Mouse (Mus musculus) neural tube, embryonic 10.5 days (tissue): ENCODE data around the gene Akr1b10.
"Not testable (repeated sequence)": the region's sequence is repeated elsewhere in the genome, so short reads cannot be mapped to it uniquely, and the experiment has no call there.

Experiments
- DNase-seq: peaks from one replicate; pipeline ENCODE4 v3.0.0-alpha.2; 2017; ENCODE audit warnings: low spot score; ENCODE audit errors: extremely low spot score

The Akr1b10 gene

GRCm38 (mm10) chr6:34384110-34384661 is at the start of gene Akr1b10:
TSS of gene Akr1b10 (plus strand) at chr6:34384218.
- DNase-seq: peak; percentile 62

DNA sequence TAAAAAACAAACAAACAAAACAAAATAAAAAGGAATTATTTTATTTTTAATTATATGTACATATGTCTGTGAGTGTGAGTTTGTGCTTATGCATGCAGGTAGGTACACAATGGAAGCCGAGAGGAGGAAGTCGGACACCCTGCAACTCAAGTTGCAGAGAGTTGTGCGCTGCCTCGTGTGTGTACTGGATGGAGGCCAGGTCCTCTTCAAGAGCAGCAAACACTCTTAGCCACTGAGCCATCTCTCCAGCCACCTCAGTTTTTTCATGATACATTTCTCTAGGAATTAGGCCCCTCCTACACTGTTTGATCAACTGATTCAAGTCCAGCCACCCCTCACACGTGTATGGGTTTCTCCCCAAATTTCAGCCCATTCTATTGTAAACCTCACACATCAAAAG is 49.3 kb upstream of the Akr1b10 start:
- no peak for DNase-seq

GRCm38 (mm10) chr6:34337799-34338198 is 46.2 kb upstream of the Akr1b10 start:
- DNase-seq: no peak

DNA sequence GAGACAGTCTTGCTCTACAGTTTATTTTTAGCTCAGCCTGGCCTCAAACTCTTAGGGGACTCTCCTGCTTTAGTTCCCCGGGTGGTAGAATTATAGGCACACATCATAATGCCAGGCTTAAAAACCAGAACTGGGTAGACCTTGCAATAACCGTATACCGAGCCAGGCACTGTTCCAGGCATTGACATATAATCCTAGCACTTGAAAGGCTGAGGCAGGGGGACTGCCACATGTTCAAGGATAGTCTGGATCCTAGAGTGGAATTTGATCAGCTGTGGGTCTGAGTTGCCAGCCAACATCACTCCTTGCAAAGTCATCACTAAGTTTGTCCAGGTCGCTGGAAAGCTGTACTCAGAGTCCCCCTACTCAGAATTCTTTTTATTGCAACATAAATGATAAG is 42.0 kb upstream of the Akr1b10 start:
- no peak for DNase-seq

GRCm38 (mm10) chr6:34342476-34342875 is 41.5 kb upstream of the Akr1b10 start:
- no peak for DNase-seq

- DNase-seq: no peak
Measured at GRCm38 (mm10) chr6:34343426-34343825, 40.6 kb upstream of the Akr1b10 start.

GRCm38 (mm10) chr6:34344135-34344850 is 39.7 kb upstream of the Akr1b10 start:
- no peak for DNase-seq

- DNase-seq: no peak
Measured at GRCm38 (mm10) chr6:34344935-34345334, 39.1 kb upstream of the Akr1b10 start.

DNA sequence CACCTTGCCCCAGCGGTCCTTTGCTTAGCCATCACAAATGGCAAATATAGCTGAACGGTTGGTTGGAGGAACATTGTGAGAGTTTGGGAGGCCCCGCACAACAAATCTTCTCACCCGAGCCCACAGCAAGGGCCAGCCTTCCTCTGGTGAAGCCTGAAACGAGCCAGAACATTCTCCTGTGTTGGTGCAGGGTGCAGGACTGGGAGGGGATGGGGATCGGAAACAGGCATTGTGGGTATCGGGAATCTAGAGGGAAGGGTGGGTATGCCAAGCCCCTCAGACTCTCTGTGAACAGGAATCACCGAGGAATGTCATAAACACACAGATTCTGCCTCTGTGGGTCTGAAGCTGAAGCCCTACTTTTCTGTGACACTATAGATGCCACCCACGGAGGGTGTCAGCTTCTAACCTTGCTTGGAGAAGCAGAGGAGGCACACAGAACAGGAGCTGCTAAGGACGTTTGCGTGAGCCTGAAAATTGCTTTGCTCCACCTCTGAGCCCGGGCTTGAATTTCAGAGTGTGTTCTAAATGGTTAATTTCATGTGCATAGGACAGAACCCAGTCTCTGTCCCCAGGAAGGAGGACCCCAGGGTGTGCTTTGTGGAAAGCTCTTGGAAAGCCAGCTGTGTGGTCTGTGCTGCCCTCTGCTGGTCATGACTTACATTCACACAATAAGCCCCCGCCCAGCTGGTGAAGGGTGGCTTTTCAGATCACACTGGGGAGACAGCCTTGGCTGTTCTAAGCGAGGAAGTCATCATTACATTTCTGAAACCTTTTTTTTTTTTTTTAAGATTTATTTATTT is 37.7 kb upstream of the Akr1b10 start:
- DNase-seq: peak; percentile 78

GRCm38 (mm10) chr6:34350037-34350699 is 33.9 kb upstream of the Akr1b10 start:
- no peak for DNase-seq

- DNase-seq: not testable (repeated sequence)
Measured at GRCm38 (mm10) chr6:34351481-34351880, 32.5 kb upstream of the Akr1b10 start.

DNA sequence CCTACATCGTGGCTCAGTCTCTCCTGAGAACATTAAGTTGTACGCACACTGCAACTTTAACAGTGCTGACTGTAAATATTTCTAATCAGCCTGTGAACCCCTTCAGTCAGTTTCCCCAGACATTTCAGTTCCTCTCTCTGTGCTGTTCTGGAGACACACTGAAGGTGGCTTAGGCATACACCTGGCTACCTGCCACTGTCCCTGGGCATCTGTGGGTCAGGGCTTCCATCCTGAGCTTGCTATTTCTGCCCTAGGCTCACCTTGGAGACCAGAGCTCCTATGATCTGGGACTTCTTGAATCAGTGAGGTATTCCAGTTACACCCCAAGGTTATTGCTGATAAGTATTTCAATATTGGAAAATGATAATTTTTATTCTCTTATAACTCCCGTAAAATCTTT is 31.6 kb upstream of the Akr1b10 start:
- DNase-seq: no peak

GRCm38 (mm10) chr6:34353658-34354353 is 30.2 kb upstream of the Akr1b10 start, which contains the start of gene Akr1b8:
TSS of gene Akr1b8 (plus strand) at chr6:34354119.
- peak; percentile 35 for DNase-seq

GRCm38 (mm10) chr6:34354354-34355348 is 29.4 kb upstream of the Akr1b10 start:
- DNase-seq: no peak

DNA sequence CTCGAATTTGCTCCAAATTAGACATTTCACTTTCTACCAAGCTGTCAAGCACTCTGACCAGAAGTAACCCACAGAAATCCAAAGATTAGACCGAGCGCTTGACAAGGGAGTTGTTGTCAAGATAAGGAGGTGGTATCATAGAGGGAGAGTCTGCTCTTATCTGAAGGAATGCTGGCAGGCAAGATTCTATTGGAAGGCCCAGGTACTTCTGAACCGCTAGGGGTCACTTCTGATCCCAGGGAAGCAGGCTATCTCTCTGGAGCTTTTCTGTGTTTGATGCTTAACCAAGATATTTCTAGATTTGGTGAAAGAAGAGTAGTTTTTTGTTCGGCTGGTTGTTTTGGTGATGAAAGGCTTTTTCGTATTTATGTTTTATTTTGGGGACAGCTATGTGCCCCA is 28.7 kb upstream of the Akr1b10 start:
- DNase-seq: no peak

DNA sequence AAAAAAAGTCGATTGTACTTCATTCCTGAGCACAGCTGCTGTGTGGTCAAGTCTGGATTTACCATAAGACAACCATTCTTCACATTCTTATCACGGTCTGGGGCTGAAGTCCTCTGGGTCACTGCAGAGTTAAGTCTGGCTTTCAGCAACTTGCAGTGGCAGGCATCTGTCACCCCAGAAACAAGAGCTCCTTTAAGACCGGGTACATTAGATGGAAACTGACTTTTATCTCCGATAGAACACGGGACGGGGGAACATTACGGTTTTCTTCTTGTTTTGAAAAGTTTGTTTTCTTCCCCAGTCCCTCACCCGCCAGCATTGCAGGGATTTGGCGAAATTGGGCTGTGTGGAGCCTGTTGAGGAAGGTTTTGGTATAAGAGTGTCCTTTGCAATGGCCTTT is 28.2 kb upstream of the Akr1b10 start:
- no peak for DNase-seq

DNA sequence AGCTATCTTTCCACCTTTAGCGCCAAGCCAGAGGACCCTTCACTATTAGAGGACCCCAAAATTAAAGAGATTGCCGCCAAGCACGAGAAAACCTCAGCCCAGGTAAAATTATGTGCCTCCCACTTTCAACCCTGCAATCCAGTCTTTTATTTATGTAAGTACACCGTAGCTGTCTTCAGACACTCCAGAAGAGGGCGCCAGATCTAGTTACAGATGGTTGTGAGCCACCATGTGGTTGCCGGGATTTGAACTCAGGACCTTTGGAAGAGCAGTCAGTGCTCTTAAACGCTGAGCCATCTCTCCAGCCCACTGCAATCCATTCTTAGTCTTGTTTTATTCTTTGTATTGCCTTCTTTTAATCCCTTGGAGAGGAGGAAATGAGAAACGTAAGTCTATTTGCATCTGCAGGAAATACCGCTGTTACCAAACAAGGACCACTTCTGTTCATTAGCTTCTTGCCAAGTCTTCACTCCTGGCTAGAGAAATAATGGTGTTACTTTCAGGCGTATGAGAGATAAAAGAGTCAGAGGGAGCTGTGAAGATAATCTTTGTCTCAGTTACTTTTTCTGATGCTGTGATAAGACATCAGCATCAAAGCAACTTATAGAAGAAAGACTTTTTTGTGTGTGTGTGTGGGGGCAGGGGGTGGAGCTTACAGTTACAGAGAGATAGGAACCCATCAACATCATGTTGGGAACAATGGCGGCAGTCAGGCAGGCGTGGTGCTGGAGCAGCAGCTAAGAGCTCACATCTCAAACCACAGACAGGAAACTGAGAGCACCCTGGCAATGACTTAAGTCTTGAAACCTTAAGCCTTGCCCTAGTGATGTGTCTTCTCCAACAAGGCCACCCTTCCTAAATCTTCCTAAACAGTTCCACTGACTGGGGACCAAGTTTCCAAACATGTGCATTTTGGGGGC is 19.5 kb upstream of the Akr1b10 start:
- DNase-seq: no peak

GRCm38 (mm10) chr6:34367998-34368397 is 16.0 kb upstream of the Akr1b10 start:
- DNase-seq: no peak

DNA sequence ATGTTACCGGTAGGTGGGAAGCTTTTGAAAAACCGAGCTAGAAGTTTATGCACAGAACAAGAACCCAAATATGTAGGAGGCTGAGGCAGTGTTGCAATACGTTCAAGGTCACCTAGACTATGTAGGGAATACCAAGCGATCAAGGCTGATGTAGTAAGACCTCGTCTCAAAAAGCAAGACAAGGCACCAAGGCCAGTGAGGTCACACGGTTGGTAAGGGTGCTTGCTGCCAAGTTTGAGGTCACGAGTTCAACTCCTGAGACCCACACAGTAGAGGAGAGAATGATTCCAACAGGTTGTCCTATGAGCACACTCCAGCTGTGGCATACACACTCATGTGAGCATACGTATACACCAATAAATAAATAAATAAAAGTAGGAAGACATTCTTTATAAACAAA is 13.9 kb upstream of the Akr1b10 start:
- DNase-seq: no peak
